Comparison of ENCODE assay signal across 8 mouse cellular contexts in genomic region chr13:113869212-113870205, GRCm38 (mm10).
A peak's percentile ranks its signal among the peaks of the same experiment; 100 is the strongest.
DNase-seq lines count a peak whose midpoint lies in the region; ATAC-seq and TF ChIP-seq lines count a peak whose summit lies in the region.

No protein-coding gene starts in this region.

- WGBS in heart, embryonic 16.5 days: 46% methylated on average over 20 of the region's 20 CpGs

- no peaks in the 10 kb centered on the region for H3K27me3 ChIP-seq in heart, embryonic 16.5 days (ENCODE audit: control insufficient read depth, insufficient read depth, low read length)

- ATAC-seq in heart, embryonic 16.5 days (replicated peaks; ENCODE audit: extremely low read depth, insufficient read depth, low FRiP score): no peak; the same call in 1 of the 2 replicates
- ATAC-seq in megakaryocyte, adult 5-6 weeks (ENCODE audit: poor library complexity, severe bottlenecking): peak; percentile 69

- no peak overlapping the region for H3K4me2 ChIP-seq in heart, embryonic 16.5 days (ENCODE audit: low read depth, low read length)

- H3K4me3 ChIP-seq in left cerebral cortex, adult 2 months: no peak overlapping the region
- no peak overlapping the region for H3K4me3 ChIP-seq in embryonic fibroblast, embryonic 13.5 days (ENCODE audit: insufficient read depth, low read length)
- H3K4me3 ChIP-seq in heart, embryonic 16.5 days (ENCODE audit: low read length): no peak overlapping the region

- TF ChIP-seq CTCF in left cerebral cortex, adult 2 months (IDR thresholded peaks at IDR 0.05): peak; percentile 87
- peak; percentile 43; the same call in 1 of the 2 replicates for TF ChIP-seq CTCF in embryonic fibroblast, embryonic 13.5 days (IDR thresholded peaks at IDR 0.05; ENCODE audit: borderline replicate concordance, insufficient read depth, low read length)

- peak in 1 of 2 experiments; percentile 56 for DNase-seq in left cerebral cortex, adult 2 months (ENCODE audit: extremely low spot score in 1 of 2, low spot score in 2 of 2)
- DNase-seq in left cerebral cortex, postnatal 36 days (ENCODE audit: low spot score in 2 of 2): no peak
- DNase-seq in adrenal gland, postnatal 36 days: peak; percentile 58 to 83
- peak; percentile 61 to 72 for DNase-seq in layer of hippocampus, postnatal 10 days (ENCODE audit: low spot score in 2 of 2)
- DNase-seq in spleen, postnatal 36 days (ENCODE audit: low spot score in 2 of 2): peak; percentile 41

- no peaks in the 10 kb centered on the region for H3K36me3 ChIP-seq in heart, embryonic 16.5 days (ENCODE audit: control insufficient read depth, insufficient read depth)

- H3K27ac ChIP-seq in left cerebral cortex, adult 2 months: no peak overlapping the region
- no peak overlapping the region for H3K27ac ChIP-seq in embryonic fibroblast, embryonic 13.5 days (ENCODE audit: insufficient read depth, low read length)
- 0 out of 2 replicates have a peak overlapping the region, but pooled peaks have one; percentile 14 for H3K27ac ChIP-seq in heart, embryonic 16.5 days (ENCODE audit: low read length)

- H3K9ac ChIP-seq in heart, embryonic 16.5 days (ENCODE audit: low read length): no peak overlapping the region

- H3K9me3 ChIP-seq in heart, embryonic 16.5 days (replicated peaks; ENCODE audit: control insufficient read depth, low read length): no peaks in the 10 kb centered on the region

- intact Hi-C loops in left cerebral cortex, adult 2 months (cut with DNase I): loop anchor here (5.0 to 10.0 kb wide), 2 partner anchors 602 to 1095 kb away; no protein-coding TSS in a partner anchor
- intact Hi-C loops in left cerebral cortex, postnatal 36 days (cut with DNase I): loop anchor here (10.0 kb wide), 2 partner anchors 655 to 1095 kb away; no protein-coding TSS in a partner anchor

- no peak for TF ChIP-seq POLR2A in embryonic fibroblast, embryonic 13.5 days (IDR thresholded peaks at IDR 0.05; ENCODE audit: low read depth, low read length)

- H3K4me1 ChIP-seq in embryonic fibroblast, embryonic 13.5 days (ENCODE audit: control insufficient read depth, insufficient read depth, low read length): peaks cover 2% of the 10 kb centered on the region; the same call in 1 of the 2 replicates
- H3K4me1 ChIP-seq in heart, embryonic 16.5 days (ENCODE audit: control insufficient read depth, insufficient read depth, low read length): peaks cover 20% of the 10 kb centered on the region

Comparison
In these comparisons a context has a peak if more than half of its experiments do, and no peak if none do; other contexts are left out.
1. DNase-seq: peak in adrenal gland, postnatal 36 days (2 of 2), layer of hippocampus, postnatal 10 days (2 of 2) and spleen, postnatal 36 days (2 of 2); none in left cerebral cortex, postnatal 36 days (0 of 2).